Mouse (Mus musculus) gastrocnemius, adult 2 months (tissue): ENCODE measurements around the gene Reg3a. TPM values are rescaled to one million over a fixed set of nuclear protein-coding genes. Genes with fewer than 3 reads are reported as not detected.
A peak's percentile ranks its signal among the peaks of the same experiment; 100 is the strongest.
"Not testable (repeated sequence)": the region's sequence is repeated elsewhere in the genome, so short reads cannot be mapped to it uniquely, and the experiment has no call there.

Experiments used
- DNase-seq: peaks from one replicate; pipeline ENCODE4 v3.0.0; 2022
- H3K27ac ChIP-seq: fragments of 200-600 bp; 2 replicates; pipeline ENCODE4 v1.8.1; 2022; ENCODE audit warnings: mild to moderate bottlenecking
- H3K4me3 ChIP-seq: fragments of 200-600 bp; 2 replicates; pipeline ENCODE4 v1.8.1; 2022; ENCODE audit warnings: mild to moderate bottlenecking, moderate library complexity
- CTCF ChIP-seq: fragments of 200-600 bp; IDR thresholded peaks from 2 replicates; pipeline ENCODE4 v1.8.1; 2022; ENCODE audit warnings: antibody characterized with exemption, mild to moderate bottlenecking, moderate library complexity
- intact Hi-C: fragments of 180-260 bp; cut with DNase I; formaldehyde crosslinking; loops from one replicate; pipeline ENCODE4 v1.15.1; 2025
- long read RNA-seq, 2 experiments: library from polyadenylated mRNA; stranded (forward); transcript quantifications; one replicate each; pipeline ENCODE4 v2.0.0; 2021
- total RNA-seq, 2 experiments: library from RNA; stranded (reverse); gene quantifications; 2 replicates each; pipeline ENCODE4 v1.2.3; 2021

The Reg3a gene
- total RNA-seq = not detected
- long read RNA-seq, experiment 1 = 0 reads
- long read RNA-seq, experiment 2 = 0 reads

DNA sequence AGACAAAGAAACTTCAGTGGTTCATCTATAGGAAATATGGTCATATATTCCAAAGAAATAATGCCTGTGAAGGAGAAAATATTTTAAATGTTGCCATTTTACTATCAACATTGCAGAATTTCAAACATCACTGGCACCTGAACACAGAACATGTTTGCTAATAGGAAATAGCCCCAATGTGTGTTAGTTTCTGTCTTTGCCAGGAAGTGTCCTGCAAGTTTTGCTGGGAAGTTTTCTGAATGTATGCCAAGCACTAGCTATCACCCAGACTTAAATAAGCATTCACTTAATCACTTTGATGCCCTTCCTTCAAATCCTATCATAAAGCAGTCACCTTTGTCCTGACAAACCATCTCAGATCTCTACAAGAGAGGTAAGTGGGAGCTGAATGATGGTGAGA lies at the start of gene Reg3a:
Gene Reg3a (plus strand): TSS at position 301 of the 400 bp plus-strand sequence.
- intact Hi-C loops = no loop called here
- no peak within 1 kb of the TSS for H3K4me3 ChIP-seq
- H3K27ac ChIP-seq = no peak within 1 kb of the TSS
- TF ChIP-seq CTCF = no peak
- DNase-seq = no peak

DNA sequence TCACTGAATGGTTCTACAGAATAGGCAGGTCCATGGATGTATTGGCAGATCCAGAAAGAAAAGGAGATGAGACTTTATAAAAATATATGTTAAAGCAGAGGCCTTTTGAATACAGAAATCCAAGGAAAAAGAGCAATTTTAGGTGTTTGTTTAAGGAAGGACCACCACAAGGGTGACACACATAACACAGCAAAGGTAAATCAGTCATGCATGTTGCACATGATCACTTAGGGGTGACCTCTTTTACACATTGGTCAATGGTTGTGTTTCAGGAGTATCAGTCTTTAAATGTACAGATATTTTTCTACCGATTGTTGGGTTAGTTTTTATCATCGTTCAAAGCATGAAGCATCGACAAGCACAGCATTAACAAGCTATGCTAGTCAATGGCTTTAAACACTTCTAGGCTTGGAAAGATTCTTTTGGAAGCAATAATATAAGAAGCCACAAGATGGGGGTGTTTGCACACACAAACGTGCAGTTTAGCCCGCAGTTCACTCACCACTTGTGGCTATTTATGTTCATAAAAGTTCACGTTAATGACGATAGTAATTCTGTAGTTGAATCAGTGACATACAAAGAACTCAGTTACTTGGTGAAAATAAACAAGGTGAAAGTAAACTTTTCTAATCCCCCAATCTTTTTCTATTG lies 48.5 kb upstream of the Reg3a start:
- Histone ChIP-seq H3K4me3 (no peak overlapping the region), H3K27ac (no peak overlapping the region)
- intact Hi-C loops = no loop called here
- peak; percentile 23; the same call in 1 of the 2 replicates for TF ChIP-seq CTCF
- DNase-seq = no peak

GRCm38 (mm10) chr6:78340296-78340695 lies 40.2 kb upstream of the Reg3a start:
- intact Hi-C loops = no loop called here
- no peak for TF ChIP-seq CTCF
- Histone ChIP-seq H3K4me3 (no peak overlapping the region), H3K27ac (no peak overlapping the region)
- DNase-seq = no peak

DNA sequence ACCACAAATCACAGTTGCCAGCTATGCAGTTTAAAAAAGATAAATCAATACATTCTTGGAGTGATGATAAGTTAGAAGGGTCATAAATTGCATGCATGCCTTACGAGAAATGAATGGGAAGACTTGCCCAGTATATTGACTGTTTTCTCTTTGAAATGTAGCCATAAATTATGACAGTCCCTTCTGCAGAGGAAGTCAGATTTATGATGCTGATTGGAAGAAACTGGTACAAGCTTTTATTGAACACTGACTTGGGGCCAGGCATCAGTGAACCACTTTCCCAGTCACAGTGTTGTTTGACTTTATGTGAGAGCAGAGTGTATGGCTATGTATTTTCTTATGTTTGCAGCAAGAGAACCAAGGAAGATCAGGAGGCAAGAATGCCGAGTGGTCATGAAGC lies 38.8 kb upstream of the Reg3a start:
- no peak overlapping the region for H3K27ac ChIP-seq
- no peak overlapping the region for H3K4me3 ChIP-seq
- DNase-seq = no peak
- no peak for TF ChIP-seq CTCF
- intact Hi-C loops = no loop called here

GRCm38 (mm10) chr6:78361971-78362563 lies 18.4 kb upstream of the Reg3a start:
- Histone ChIP-seq H3K27ac (no peak overlapping the region), H3K4me3 (no peak overlapping the region)
- intact Hi-C loops = no loop called here
- no peak for TF ChIP-seq CTCF
- DNase-seq = no peak

- intact Hi-C loops = no loop called here
- no peak within 1 kb of the TSS for H3K27ac ChIP-seq
- TF ChIP-seq CTCF = no peak
- no peak for DNase-seq
- H3K4me3 ChIP-seq = no peak within 1 kb of the TSS
Measured at GRCm38 (mm10) chr6:78370357-78370756, 10.2 kb upstream of the Reg3a start, which contains the start of gene Reg3b. TSS of gene Reg3b (plus strand) at chr6:78370657.

DNA sequence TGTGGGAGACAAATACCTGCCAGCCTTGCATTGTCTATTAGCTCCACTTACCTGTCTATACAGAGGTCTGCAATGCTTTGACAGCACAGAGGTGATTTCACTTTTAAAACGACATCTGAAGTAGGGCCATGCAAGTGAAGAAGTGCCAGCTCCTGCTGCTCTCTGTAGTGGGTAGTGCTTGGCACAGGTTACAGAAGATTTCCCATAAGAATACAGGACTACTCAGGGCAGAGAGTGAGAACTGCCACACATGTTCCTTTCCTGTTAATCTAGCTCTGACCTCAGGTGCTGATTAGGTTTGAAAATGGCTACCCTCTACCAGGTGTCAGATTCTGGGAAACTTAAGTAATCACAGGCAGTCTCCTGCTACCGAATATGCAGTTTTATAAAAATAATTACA lies 1.7 kb upstream of the Reg3a start, which contains the start of gene Reg3d:
Gene Reg3d (minus strand): TSS at position 101 of the 400 bp plus-strand sequence.
- no peak for TF ChIP-seq CTCF
- intact Hi-C loops = no loop called here
- no peak within 1 kb of the TSS for H3K4me3 ChIP-seq
- DNase-seq = no peak
- no peak within 1 kb of the TSS for H3K27ac ChIP-seq

GRCm38 (mm10) chr6:78385609-78386008 lies 5.1 kb downstream of the Reg3a start:
- DNase-seq = no peak
- Histone ChIP-seq H3K4me3 (no peak overlapping the region), H3K27ac (no peak overlapping the region)
- TF ChIP-seq CTCF = no peak
- intact Hi-C loops = no loop called here

GRCm38 (mm10) chr6:78395323-78395722 lies 14.8 kb downstream of the Reg3a start, which contains the start of gene Reg2:
TSS of gene Reg2 (plus strand) at chr6:78395623.
- DNase-seq, H3K27ac ChIP-seq, intact Hi-C loops, H3K4me3 ChIP-seq: not testable (repeated sequence)

DNA sequence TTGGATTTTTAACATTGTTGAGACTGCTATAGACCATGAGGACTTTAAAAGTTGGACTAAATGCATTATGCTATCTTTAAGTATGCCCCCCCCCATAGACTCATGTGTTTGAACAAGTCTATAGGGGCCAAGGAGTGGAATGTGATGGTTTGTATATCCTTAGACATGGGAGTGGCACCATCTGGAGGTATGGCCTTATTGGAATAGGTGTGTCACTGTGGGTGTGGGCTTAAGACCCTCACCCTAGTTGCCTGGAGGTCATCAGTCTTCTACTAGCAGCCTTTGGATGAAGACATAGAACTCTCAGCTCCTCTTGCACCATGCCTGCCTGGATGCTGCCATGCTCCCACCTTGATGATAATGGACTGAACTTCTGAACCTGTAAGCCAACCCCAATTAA lies 41.9 kb downstream of the Reg3a start, which contains the start of gene Reg1:
Gene Reg1 (plus strand): TSS at position 301 of the 400 bp plus-strand sequence.
- H3K27ac ChIP-seq, intact Hi-C loops, H3K4me3 ChIP-seq, DNase-seq: not testable (repeated sequence)

GRCm38 (mm10) chr6:78425497-78425896 lies 45.0 kb downstream of the Reg3a start:
- H3K27ac ChIP-seq = no peak overlapping the region
- intact Hi-C loops = no loop called here
- no peak for TF ChIP-seq CTCF
- DNase-seq = no peak
- H3K4me3 ChIP-seq = no peak overlapping the region

Other genes starting within 250 kb of the Reg3a start
- not detected for gene Reg3b, start 10.1 kb upstream of the Reg3a start, total RNA-seq
- not detected for gene Reg3d, start 1.8 kb upstream of the Reg3a start, total RNA-seq
- not detected for gene Reg2, start 14.9 kb downstream of the Reg3a start, total RNA-seq
- gene Reg1, start 42.0 kb downstream of the Reg3a start, total RNA-seq = not detected
- not detected for gene Reg3g, start 88.2 kb downstream of the Reg3a start, total RNA-seq